ENCODE assay signal across 8 mouse cellular contexts in the genomic region with DNA sequence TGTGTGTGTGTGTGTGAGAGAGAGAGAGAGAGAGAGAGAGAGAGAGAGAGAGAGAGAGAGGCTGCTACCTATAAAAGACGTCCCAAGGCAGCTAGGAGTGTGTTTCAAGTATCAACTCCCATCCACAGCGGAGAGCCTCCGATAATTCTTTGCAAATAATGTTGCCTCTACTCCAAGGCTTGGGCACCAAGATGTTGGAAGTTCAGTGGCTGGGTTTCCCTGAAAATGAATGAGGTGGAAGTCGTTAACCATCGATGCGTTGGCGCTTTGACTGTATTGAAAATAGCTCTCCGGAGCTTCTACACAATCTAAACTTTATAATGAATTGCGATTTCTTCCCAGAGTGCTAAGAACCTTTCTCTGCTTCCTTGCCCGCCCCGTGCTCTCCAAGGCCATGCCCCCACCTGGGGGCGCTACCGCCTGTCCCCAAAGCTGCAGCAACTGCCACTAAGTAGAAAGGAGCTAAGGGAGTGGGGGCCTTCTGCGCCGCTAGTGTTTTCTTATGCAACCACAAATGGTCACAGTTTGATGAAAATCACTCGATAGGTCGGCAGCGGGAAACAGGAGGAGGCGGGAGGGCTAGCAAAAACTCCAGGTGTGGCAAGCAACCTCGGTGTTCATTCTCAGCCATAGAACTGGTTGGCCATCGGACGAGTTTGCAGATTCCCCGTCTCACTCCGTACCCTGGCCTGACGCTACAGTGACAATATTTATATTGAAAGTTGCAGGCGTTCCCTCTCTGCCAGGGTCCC. TPM values are rescaled to one million over a fixed set of nuclear protein-coding genes. Genes with fewer than 3 reads are reported as not detected.
DNase-seq lines count a peak whose midpoint lies in the region; ATAC-seq lines count a peak whose summit lies in the region.

No protein-coding gene starts in this region.

- peak overlapping the region; percentile 46 for H3K4me2 ChIP-seq in forebrain, embryonic 15.5 days (replicated peaks)
- 0 out of 2 replicates have a peak overlapping the region, but pooled peaks have one; percentile 7 for H3K4me2 ChIP-seq in liver, embryonic 15.5 days

- peak overlapping the region; percentile 39 for H3K4me3 ChIP-seq in forebrain, embryonic 15.5 days
- H3K4me3 ChIP-seq in liver, embryonic 15.5 days (replicated peaks) = no peak overlapping the region

- DNase-seq in CD4-positive, CD25-positive, alpha-beta regulatory T cell, adult 2 months (ENCODE audit: low read depth, low spot score) = peak; percentile 17
- DNase-seq in left cerebral cortex, postnatal 4 days = peak; percentile 63
- no peak for DNase-seq in left cerebral cortex, postnatal 36 days (ENCODE audit: low spot score in 2 of 2)
- DNase-seq in spleen, postnatal 10 days (ENCODE audit: low spot score in 2 of 2) = no peak

- H3K27ac ChIP-seq in forebrain, embryonic 15.5 days (replicated peaks) = no peak overlapping the region
- no peak overlapping the region for H3K27ac ChIP-seq in liver, embryonic 15.5 days (replicated peaks)

- under 1% methylated on average over 26 of the region's 26 CpGs for whole genome bisulfite sequencing in forebrain, embryonic 15.5 days
- under 1% methylated on average over 26 of the region's 26 CpGs for WGBS in liver, embryonic 15.5 days (ENCODE audit: insufficient replicate concordance)

- no peak overlapping the region for H3K9ac ChIP-seq in forebrain, embryonic 15.5 days (replicated peaks)
- no peak overlapping the region for H3K9ac ChIP-seq in liver, embryonic 15.5 days

- no peaks in the 10 kb centered on the region for H3K36me3 ChIP-seq in forebrain, embryonic 15.5 days
- H3K36me3 ChIP-seq in liver, embryonic 15.5 days (replicated peaks) = no peaks in the 10 kb centered on the region

- H3K9me3 ChIP-seq in forebrain, embryonic 15.5 days = no peaks in the 10 kb centered on the region
- no peaks in the 10 kb centered on the region for H3K9me3 ChIP-seq in liver, embryonic 15.5 days (replicated peaks)

- intact Hi-C loops in left cerebral cortex, postnatal 4 days (cut with DNase I) = loop anchor here (5.0 kb wide), 1 partner anchor 142 kb away; no protein-coding TSS in a partner anchor
- intact Hi-C loops in left cerebral cortex, postnatal 36 days (cut with DNase I) = loop anchor here (5.0 to 10.0 kb wide), 3 partner anchors 52 to 142 kb away; no protein-coding TSS in a partner anchor

- no peak for ATAC-seq in CD4-positive, CD25-positive, alpha-beta regulatory T cell, adult 4 months
- no peak for ATAC-seq in forebrain, embryonic 15.5 days (replicated peaks)
- ATAC-seq in liver, embryonic 15.5 days (ENCODE audit: insufficient read depth) = no peak
- no peak for ATAC-seq in inflammation-experienced regulatory T-cells, adult 6 months

- peaks cover 67% of the 10 kb centered on the region for H3K4me1 ChIP-seq in forebrain, embryonic 15.5 days
- H3K4me1 ChIP-seq in liver, embryonic 15.5 days (replicated peaks) = peaks cover 8% of the 10 kb centered on the region; the same call in 1 of the 2 replicates

- peaks cover 78% of the 10 kb centered on the region for H3K27me3 ChIP-seq in forebrain, embryonic 15.5 days
- peaks cover 100% of the 10 kb centered on the region for H3K27me3 ChIP-seq in liver, embryonic 15.5 days

RNA-seq across cellular contexts. Expression of a gene that starts 0.6 kb away (rescaled TPM):
- polyA plus RNA-seq in CD4-positive, CD25-positive, alpha-beta regulatory T cell, adult 4 months (2017; shearing (Covaris generic)) = not detected
- total RNA-seq in left cerebral cortex, postnatal 4 days (2021) = 10 to 100 TPM; 30.9 to 34.9 TPM
- 10 to 100 TPM; 22.1 to 27.1 TPM for total RNA-seq in left cerebral cortex, postnatal 36 days (2021)
- polyA plus RNA-seq in forebrain, embryonic 15.5 days (2015; fragmentation: Nextera tagmentation; extraction: Ambion mirVana) = 7.1 and 8.6 TPM in 2 replicates
- polyA plus RNA-seq in liver, embryonic 15.5 days (2015; fragmentation: Nextera tagmentation; extraction: Ambion mirVana) = not detected in 2 replicates
- polyA plus RNA-seq in inflammation-experienced regulatory T-cells, adult 6 months (2017; shearing (Covaris generic)) = not detected

RNA-seq across cellular contexts. Expression of a gene that starts 44.9 kb away (rescaled TPM):
- polyA plus RNA-seq in CD4-positive, CD25-positive, alpha-beta regulatory T cell, adult 4 months (2017; shearing (Covaris generic)) = not detected
- 100 to 1,000 TPM in 1 of 2 experiments, 10 to 100 TPM in 1; 95.9 to 102 TPM for total RNA-seq in left cerebral cortex, postnatal 4 days (2021)
- total RNA-seq in left cerebral cortex, postnatal 36 days (2021) = 100 to 1,000 TPM in 1 of 2 experiments, 10 to 100 TPM in 1; 99.3 to 114 TPM
- 29.6 and 33.4 TPM in 2 replicates for polyA plus RNA-seq in forebrain, embryonic 15.5 days (2015; fragmentation: Nextera tagmentation; extraction: Ambion mirVana)
- polyA plus RNA-seq in liver, embryonic 15.5 days (2015; fragmentation: Nextera tagmentation; extraction: Ambion mirVana) = 0.05 TPM in 2 replicates
- not detected for polyA plus RNA-seq in inflammation-experienced regulatory T-cells, adult 6 months (2017; shearing (Covaris generic))

Comparison
In these comparisons a context has a peak if more than half of its experiments do, and no peak if none do; other contexts are left out.
1. DNase-seq: peak in CD4-positive, CD25-positive, alpha-beta regulatory T cell, adult 2 months (single experiment) and left cerebral cortex, postnatal 4 days (single experiment); none in left cerebral cortex, postnatal 36 days (0 of 2) and spleen, postnatal 10 days (0 of 2).
2. RNA of a gene that starts 44.9 kb away (polyA plus RNA-seq): 29.6 to 33.4 TPM in forebrain, embryonic 15.5 days; not detected in CD4-positive, CD25-positive, alpha-beta regulatory T cell, adult 4 months, 0.05 TPM in liver, embryonic 15.5 days and not detected in inflammation-experienced regulatory T-cells, adult 6 months; every median in the first group is over 10 times any median in the second.